Mouse (Mus musculus) bone marrow macrophage, adult 2 months (primary cell): Measurements from ENCODE around the gene Nek8.

Source experiments
- CTCF ChIP-seq: IDR thresholded peaks from 2 replicates; pipeline ENCODE4 v1.5.1; 2012; ENCODE audit warnings: low read depth, mild to moderate bottlenecking, low read length, moderate library complexity
- POLR2A ChIP-seq: IDR thresholded peaks from 2 replicates; pipeline ENCODE4 v1.6.1; 2012; ENCODE audit warnings: mild to moderate bottlenecking, low read depth, low read length, borderline replicate concordance

- TF ChIP-seq POLR2A (no peak), CTCF (no peak)
These were observed 13.4 kb downstream of the Nek8 start for GRCm38 (mm10) chr11:78163045-78163444.
